Mouse (Mus musculus) forebrain, embryonic 10.5 days (tissue): ENCODE results near the gene Mok. TPM values are rescaled to one million over a fixed set of nuclear protein-coding genes. Genes with fewer than 3 reads are reported as not detected.

Experiments used
- DNase-seq: peaks from one replicate; pipeline ENCODE4 v3.0.0-alpha.2; 2017; ENCODE audit warnings: low spot score; ENCODE audit errors: extremely low spot score
- H3K27ac ChIP-seq: fragments of 300-500 bp; sonication (generic); 2 replicates; pipeline ENCODE4 v1.5.1; 2016; ENCODE audit warnings: mild to moderate bottlenecking
- H3K27me3 ChIP-seq: fragments of 300-500 bp; sonication (generic); 2 replicates; pipeline ENCODE4 v1.6.1; 2016; ENCODE audit warnings: mild to moderate bottlenecking; ENCODE audit not compliant: poor library complexity, severe bottlenecking
- H3K36me3 ChIP-seq: fragments of 300-500 bp; sonication (generic); replicated peaks from 2 replicates; pipeline ENCODE4 v1.6.1; 2016; ENCODE audit warnings: mild to moderate bottlenecking, moderate library complexity
- H3K4me1 ChIP-seq: fragments of 300-500 bp; sonication (generic); 2 replicates; pipeline ENCODE4 v1.6.1; 2016
- H3K4me3 ChIP-seq: fragments of 300-500 bp; sonication (generic); 2 replicates; pipeline ENCODE4 v1.5.1; 2016; ENCODE audit warnings: mild to moderate bottlenecking, moderate library complexity
- H3K9me3 ChIP-seq: fragments of 300-500 bp; sonication (generic); 2 replicates; pipeline ENCODE4 v1.6.1; 2016; ENCODE audit warnings: mild to moderate bottlenecking, moderate library complexity
- WGBS: fragments of 180-500 bp; shearing (Covaris S2); methylation state at CpG from one replicate; pipeline ENCODE4 v1.1.7; 2016; 5-methylcytosine and 5-hydroxymethylcytosine counted together
- polyA plus RNA-seq: library from polyadenylated mRNA; unstranded; fragments of >200 nt; fragmentation: Nextera tagmentation; extraction: Ambion mirVana; gene quantifications from 2 replicates; pipeline ENCODE4 v1.2.1, GENCODE M21; 2016

The Mok gene
- polyA plus RNA-seq, result 11.7 and 12.0 TPM in 2 replicates

- peak; percentile 97 for DNase-seq
- Histone ChIP-seq H3K4me3 (peak within 1 kb of the TSS; percentile 74), H3K27me3 (peaks cover 31% of the 10 kb centered on the region), H3K36me3 (no peaks in the 10 kb centered on the region), H3K9me3 (no peaks in the 10 kb centered on the region), H3K27ac (peak within 1 kb of the TSS; percentile 80), H3K4me1 (peaks cover 55% of the 10 kb centered on the region)
- under 1% methylated on average over 71 of the region's 71 CpGs for WGBS
Measured at GRCm38 (mm10) chr12:110840348-110841198, at the start of gene Mok. TSS of gene Mok (minus strand) at chr12:110840939.

GRCm38 (mm10) chr12:110889036-110890020 lies 48.6 kb upstream of the Mok start, which contains the start of the genes Cinp and Tecpr2:
TSS of gene Cinp (minus strand) at chr12:110889145.
TSS of gene Tecpr2 (plus strand) at chr12:110889264.
- Histone ChIP-seq H3K27ac (peak within 1 kb of the TSS; percentile 94), H3K4me3 (peak within 1 kb of the TSS; percentile 76), H3K9me3 (no peaks in the 10 kb centered on the region), H3K27me3 (no peaks in the 10 kb centered on the region), H3K4me1 (peaks cover 23% of the 10 kb centered on the region), H3K36me3 (peaks cover 12% of the 10 kb centered on the region)
- under 1% methylated on average over 73 of the region's 74 CpGs for WGBS
- DNase-seq, result peak; percentile 97

- Histone ChIP-seq H3K36me3 (peaks cover 19% of the 10 kb centered on the region), H3K4me3 (peak overlapping the region; percentile 76), H3K27me3 (no peaks in the 10 kb centered on the region), H3K9me3 (no peaks in the 10 kb centered on the region), H3K4me1 (peaks cover 22% of the 10 kb centered on the region), H3K27ac (peak overlapping the region; percentile 94)
- 0% methylated on average over 25 of the region's 25 CpGs for WGBS
- no peak for DNase-seq
Measured at GRCm38 (mm10) chr12:110888606-110889005, 47.9 kb upstream of the Mok start.

GRCm38 (mm10) chr12:110888106-110888505 lies 47.4 kb upstream of the Mok start:
- peak overlapping the region; percentile 76 for H3K4me3 ChIP-seq
- H3K36me3 ChIP-seq, result peaks cover 24% of the 10 kb centered on the region
- no peaks in the 10 kb centered on the region for H3K27me3 ChIP-seq
- H3K27ac ChIP-seq, result peak overlapping the region; percentile 94
- peaks cover 22% of the 10 kb centered on the region for H3K4me1 ChIP-seq
- DNase-seq, result no peak
- WGBS, result 52% methylated on average over 12 of the region's 12 CpGs
- H3K9me3 ChIP-seq, result no peaks in the 10 kb centered on the region

DNA sequence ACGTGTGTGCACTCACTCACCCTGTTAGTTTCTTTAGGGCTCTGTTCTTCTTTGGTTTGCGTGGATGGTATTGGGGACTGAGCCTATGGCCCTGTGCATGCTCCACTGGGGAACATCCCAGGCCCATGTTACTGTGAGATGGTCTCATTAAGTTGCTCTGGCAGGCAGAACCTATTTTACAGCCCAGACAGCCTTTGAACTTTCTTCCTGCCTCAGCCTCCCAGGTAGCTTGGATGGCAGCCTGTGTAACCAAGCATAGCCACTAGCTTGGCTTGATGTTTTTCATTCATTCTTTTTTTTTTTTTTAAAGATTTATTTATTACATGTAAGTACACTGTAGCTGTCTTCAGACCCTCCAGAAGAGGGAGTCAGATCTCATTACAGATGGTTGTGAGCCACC lies 44.5 kb upstream of the Mok start:
- WGBS, result 98% methylated on average over 2 of the region's 2 CpGs
- no peaks in the 10 kb centered on the region for H3K27me3 ChIP-seq
- H3K4me1 ChIP-seq, result peaks cover 18% of the 10 kb centered on the region
- no peak overlapping the region for H3K27ac ChIP-seq
- H3K36me3 ChIP-seq, result peaks cover 52% of the 10 kb centered on the region
- DNase-seq, result no peak
- no peak overlapping the region for H3K4me3 ChIP-seq
- H3K9me3 ChIP-seq, result no peaks in the 10 kb centered on the region

- 89% methylated on average over 7 of the region's 7 CpGs for WGBS
- Histone ChIP-seq H3K9me3 (no peaks in the 10 kb centered on the region), H3K4me3 (no peak overlapping the region), H3K27me3 (no peaks in the 10 kb centered on the region), H3K27ac (no peak overlapping the region), H3K36me3 (peaks cover 76% of the 10 kb centered on the region), H3K4me1 (no peaks in the 10 kb centered on the region)
- no peak for DNase-seq
Measured at GRCm38 (mm10) chr12:110882291-110882690, 41.6 kb upstream of the Mok start.

DNA sequence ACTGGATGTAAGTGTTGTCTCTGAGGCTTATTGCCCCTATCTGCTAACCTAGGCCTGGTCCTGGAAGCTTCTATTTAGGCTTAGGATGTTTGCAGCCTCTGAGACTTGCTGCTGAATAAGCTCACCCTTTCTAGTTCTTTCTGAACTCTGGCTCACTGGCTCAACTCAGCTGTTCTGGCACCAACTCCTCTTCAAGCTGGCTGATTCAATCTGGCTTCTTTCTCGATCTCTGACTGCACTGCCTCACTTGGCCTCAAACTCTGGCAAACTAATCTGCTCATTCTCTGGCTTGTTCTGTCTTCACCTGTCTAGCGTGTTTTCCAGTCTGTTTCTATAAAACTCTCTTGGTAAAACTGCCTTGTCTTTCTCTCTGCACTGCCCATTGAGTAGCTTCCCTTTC lies 34.6 kb upstream of the Mok start:
- H3K36me3 ChIP-seq, result peaks cover 95% of the 10 kb centered on the region
- WGBS, result 88% methylated on average over 2 of the region's 2 CpGs

DNA sequence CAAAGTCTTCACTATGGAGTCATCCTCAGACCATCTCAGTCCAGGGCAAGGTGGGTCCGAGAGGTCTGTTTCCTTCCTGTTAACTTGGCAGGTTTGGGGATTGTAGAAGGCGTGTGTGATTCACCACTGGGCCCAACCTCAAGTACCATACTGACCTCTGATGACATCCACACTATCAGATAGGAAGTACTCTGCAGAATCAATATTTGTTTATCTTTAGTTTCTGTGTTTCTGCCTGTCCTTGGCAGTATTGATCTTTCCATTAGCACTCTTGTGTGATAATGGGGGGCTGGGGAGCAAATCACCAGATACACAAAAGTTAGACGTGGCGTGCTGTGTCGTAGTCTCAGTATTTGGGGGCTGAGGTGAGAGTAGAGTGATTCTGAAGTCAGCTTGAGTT lies 30.5 kb upstream of the Mok start:
- Histone ChIP-seq H3K27ac (no peak overlapping the region), H3K27me3 (no peaks in the 10 kb centered on the region), H3K4me3 (no peak overlapping the region), H3K4me1 (peaks cover 7% of the 10 kb centered on the region), H3K9me3 (no peaks in the 10 kb centered on the region), H3K36me3 (peaks cover 95% of the 10 kb centered on the region)
- no peak for DNase-seq
- 94% methylated on average over 5 of the region's 5 CpGs for WGBS

More for the DNA sequence above, 34.6 kb upstream of the Mok start:
- DNase-seq, result no peak
- Histone ChIP-seq H3K27ac (no peak overlapping the region), H3K27me3 (no peaks in the 10 kb centered on the region), H3K9me3 (no peaks in the 10 kb centered on the region), H3K4me1 (0 out of 2 replicates have a peak, but pooled peaks cover 3% of the 10 kb centered on the region), H3K4me3 (no peak overlapping the region)

DNA sequence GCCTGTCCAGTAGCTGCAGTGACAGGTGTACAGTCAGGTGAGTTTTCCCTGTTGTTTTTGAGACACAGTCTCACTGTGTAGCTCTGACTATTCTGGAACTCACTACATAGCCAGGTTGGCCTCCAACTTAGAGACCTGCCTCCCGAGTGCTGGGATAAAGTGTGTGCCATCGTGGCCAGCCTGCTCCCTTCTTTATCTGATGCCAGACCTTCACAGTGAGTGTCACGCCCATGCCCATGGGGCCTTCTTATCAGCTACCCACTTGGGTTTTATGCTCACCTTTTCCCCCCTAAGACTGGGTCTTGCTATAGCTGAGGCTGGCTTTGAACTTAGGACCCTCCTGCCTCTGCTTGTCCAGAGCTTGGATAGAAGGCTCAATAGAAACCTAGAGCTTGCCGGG lies 29.4 kb upstream of the Mok start:
- 96% methylated on average over 4 of the region's 4 CpGs for WGBS
- H3K4me3 ChIP-seq, result no peak overlapping the region
- H3K36me3 ChIP-seq, result peaks cover 88% of the 10 kb centered on the region
- peaks cover 17% of the 10 kb centered on the region for H3K4me1 ChIP-seq
- no peak for DNase-seq
- no peak overlapping the region for H3K27ac ChIP-seq
- no peaks in the 10 kb centered on the region for H3K27me3 ChIP-seq
- H3K9me3 ChIP-seq, result no peaks in the 10 kb centered on the region

DNA sequence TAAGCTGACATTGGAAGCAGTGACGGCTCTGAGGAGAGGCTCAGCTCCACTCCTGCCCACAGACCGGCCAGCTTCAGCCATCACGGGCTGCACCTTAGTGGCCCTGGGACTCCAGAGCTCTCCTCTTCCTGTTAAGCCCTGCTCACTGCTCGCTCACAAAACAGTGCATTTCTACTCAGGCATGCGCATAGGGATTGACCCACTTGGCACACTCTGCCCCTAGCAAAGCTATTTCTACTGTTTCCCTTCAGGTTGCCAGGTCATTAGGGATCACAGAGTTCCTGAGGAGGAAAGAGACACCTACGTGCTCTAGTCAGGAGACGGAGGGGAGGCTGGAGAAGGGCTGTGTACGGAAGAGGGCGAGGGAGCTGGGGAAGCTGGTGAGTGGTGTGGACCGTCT lies 25.2 kb upstream of the Mok start:
- no peak for DNase-seq
- peaks cover 34% of the 10 kb centered on the region for H3K4me1 ChIP-seq
- peak overlapping the region; percentile 75 for H3K27ac ChIP-seq
- H3K36me3 ChIP-seq, result peaks cover 66% of the 10 kb centered on the region
- 79% methylated on average over 10 of the region's 10 CpGs for WGBS
- H3K27me3 ChIP-seq, result no peaks in the 10 kb centered on the region
- H3K9me3 ChIP-seq, result no peaks in the 10 kb centered on the region
- no peak overlapping the region for H3K4me3 ChIP-seq

DNA sequence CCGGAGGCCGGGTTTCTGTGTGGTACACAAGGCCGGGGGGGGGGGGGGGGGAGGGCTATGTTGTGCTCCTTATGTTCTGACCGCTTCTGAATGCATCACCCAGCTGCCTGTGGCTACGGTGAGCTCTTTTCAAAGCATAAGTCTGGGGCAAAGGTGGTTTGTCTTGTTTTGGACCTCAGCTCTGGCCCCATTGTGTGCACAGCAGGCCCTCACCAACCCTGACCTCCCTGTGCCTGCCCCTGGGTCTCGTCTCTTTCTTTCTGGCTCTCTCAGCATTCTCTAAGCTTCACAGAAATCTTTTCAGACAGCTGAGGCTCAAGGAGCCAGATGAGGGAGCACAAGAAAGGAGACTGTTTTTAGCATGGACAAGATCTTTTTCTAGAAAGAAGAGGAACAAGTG lies 24.8 kb upstream of the Mok start:
- Histone ChIP-seq H3K36me3 (peaks cover 62% of the 10 kb centered on the region), H3K4me3 (no peak overlapping the region), H3K27me3 (no peaks in the 10 kb centered on the region), H3K27ac (peak overlapping the region; percentile 75), H3K4me1 (peaks cover 33% of the 10 kb centered on the region), H3K9me3 (no peaks in the 10 kb centered on the region)
- 47% methylated on average over 6 of the region's 6 CpGs for WGBS
- no peak for DNase-seq

GRCm38 (mm10) chr12:110864008-110864407 lies 23.3 kb upstream of the Mok start:
- no peaks in the 10 kb centered on the region for H3K9me3 ChIP-seq
- no peak overlapping the region for H3K4me3 ChIP-seq
- DNase-seq, result no peak
- no peaks in the 10 kb centered on the region for H3K27me3 ChIP-seq
- H3K4me1 ChIP-seq, result peaks cover 33% of the 10 kb centered on the region
- WGBS, result 95% methylated on average over 6 of the region's 6 CpGs
- H3K27ac ChIP-seq, result no peak overlapping the region
- peaks cover 54% of the 10 kb centered on the region for H3K36me3 ChIP-seq
